Mouse (Mus musculus): ENCODE data around the gene Wdr59. TPM values are rescaled to one million over a fixed set of nuclear protein-coding genes. Genes with fewer than 3 reads are reported as not detected.

The Wdr59 gene
- total RNA-seq, 2 experiments from 2014 or later, result 23.2 to 24.9 TPM

Small RNA genes within 50 kb of the gene (microRNA-seq; reads per million reads assigned to microRNA genes)
- 0 reads per million in 2 experiments for gene Mir1957b

Other genes starting within 250 kb of the Wdr59 start
- gene Rfwd3, start 221.9 kb downstream of the Wdr59 start, total RNA-seq (2021), result 10 to 100 TPM; 20.5 to 22.1 TPM
- 1 to 10 TPM in 1 of 2 experiments, under 1 TPM in 1; 0.20 to 1.0 TPM for gene Mlkl, start 183.9 kb downstream of the Wdr59 start, total RNA-seq (2021)
- 10 to 100 TPM; 35.2 to 35.9 TPM for gene Fa2h, start 128.3 kb downstream of the Wdr59 start, total RNA-seq (2021)
- gene Znrf1, start 14.0 kb upstream of the Wdr59 start, total RNA-seq (2021), result 100 to 1,000 TPM; 110 to 118 TPM
- gene Ldhd, start 108.3 kb upstream of the Wdr59 start, total RNA-seq (2021), result 1 to 10 TPM; 6.8 TPM
- 10 to 100 TPM; 19.7 to 21.8 TPM for gene Zfp1, start 121.3 kb upstream of the Wdr59 start, total RNA-seq (2021)
- not detected for gene Ctrb1, start 168.9 kb upstream of the Wdr59 start, total RNA-seq (2021)
- gene Bcar1, start 221.7 kb upstream of the Wdr59 start, total RNA-seq (2021), result 10 to 100 TPM; 62.2 to 69.7 TPM

Data from layer of hippocampus, postnatal 36 days (tissue).